Mouse (Mus musculus) MEL (cell line): ENCODE measurements at regions not wholly inside any gene's neighbourhood (a gene's known extent, or its start where the extent isn't known, plus 50 kb on each side); places are given as distances from the start of the nearest gene placed in this dataset.

Source experiments
- BHLHE40 ChIP-seq: IDR thresholded peaks from 2 replicates; pipeline ENCODE4 v1.6.1; 2012; ENCODE audit warnings: low read depth, mild to moderate bottlenecking, inconsistent platforms, low read length, improper control_type of control experiment, borderline replicate concordance
- CTCF ChIP-seq, 3 experiments: IDR thresholded peaks in 2 of 3; conservative IDR thresholded peaks in 1 of 3; 2 replicates each; pipeline ENCODE4 v1.5.1; 2011 to 2012; ENCODE audit warnings: low read length in 3 of 3, low read depth in 2 of 3, mild to moderate bottlenecking in 2 of 3, improper control_type of control experiment in 1 of 3, inconsistent platforms in 1 of 3, mixed read lengths in 1 of 3, moderate library complexity in 1 of 3; ENCODE audit not compliant: control insufficient read depth in 1 of 3, insufficient read depth in 1 of 3, poor library complexity in 1 of 3, severe bottlenecking in 1 of 3
- GATA1 ChIP-seq: IDR thresholded peaks from 2 replicates; pipeline ENCODE4 v1.6.1; 2011; ENCODE audit warnings: low read depth, low read length, improper control_type of control experiment
- MEF2A ChIP-seq: IDR thresholded peaks from 2 replicates; pipeline ENCODE4 v1.6.1; 2014; ENCODE audit warnings: low read depth, mild to moderate bottlenecking, inconsistent platforms, low read length, improper control_type of control experiment; ENCODE audit not compliant: poor library complexity, insufficient replicate concordance, severe bottlenecking; ENCODE audit errors: extremely low read depth
- POLR2A ChIP-seq, 2 experiments: IDR thresholded peaks; 2 replicates each; pipeline ENCODE4 v1.6.1; 2011 to 2012; ENCODE audit warnings: low read length in 2 of 2, mild to moderate bottlenecking in 2 of 2, control low read depth in 1 of 2, improper control_type of control experiment in 1 of 2, low read depth in 1 of 2, moderate library complexity in 1 of 2; ENCODE audit not compliant: control insufficient read depth in 1 of 2, insufficient read depth in 1 of 2, poor library complexity in 1 of 2
- POLR2AphosphoS5 ChIP-seq: IDR thresholded peaks from 2 replicates; pipeline ENCODE4 v1.6.1; 2012; ENCODE audit warnings: low read depth, borderline replicate concordance, mild to moderate bottlenecking, inconsistent platforms, low read length, moderate library complexity, mixed read lengths
- SIN3A ChIP-seq: IDR thresholded peaks from 2 replicates; pipeline ENCODE4 v1.6.1; 2012; ENCODE audit warnings: low read length, improper control_type of control experiment, inconsistent platforms
- USF1 ChIP-seq: IDR thresholded peaks from 2 replicates; pipeline ENCODE4 v1.6.1; 2014; ENCODE audit warnings: low read depth, mild to moderate bottlenecking, inconsistent platforms, low read length, improper control_type of control experiment, moderate library complexity
- USF2 ChIP-seq, 2 experiments: IDR thresholded peaks; 2 replicates each; pipeline ENCODE4 v1.6.1; 2011 to 2012; ENCODE audit warnings: improper control_type of control experiment in 2 of 2, low read length in 2 of 2, borderline replicate concordance in 1 of 2, inconsistent platforms in 1 of 2, low read depth in 1 of 2, mild to moderate bottlenecking in 1 of 2; ENCODE audit not compliant: insufficient read depth in 1 of 2
- ZC3H11A ChIP-seq: IDR thresholded peaks from 2 replicates; pipeline ENCODE4 v1.6.1; 2012; ENCODE audit warnings: low read depth, mild to moderate bottlenecking, inconsistent platforms, low read length, improper control_type of control experiment

DNA sequence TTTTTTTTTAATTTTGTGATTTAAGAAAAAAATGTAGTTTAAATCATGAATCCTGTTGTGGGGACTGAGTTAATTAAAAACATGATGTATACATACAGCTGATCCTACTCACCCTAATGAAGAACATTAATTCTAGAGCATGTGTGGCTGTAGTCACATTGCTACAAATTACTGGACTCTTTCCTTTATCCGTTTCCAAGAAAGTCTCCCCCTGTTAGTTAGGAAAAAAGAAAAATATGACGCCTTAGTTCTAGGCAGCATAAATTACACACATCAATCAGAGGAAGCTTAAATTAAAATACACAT, 505.7 kb downstream of the Cypt12 start:
- TF ChIP-seq POLR2AphosphoS5: no peak
- TF ChIP-seq ZC3H11A: no peak
- TF ChIP-seq MEF2A: no peak
- TF ChIP-seq CTCF (IDR thresholded peaks at IDR 0.05 in 2 of 3, conservative IDR thresholded peaks at IDR 0.05 in 1 of 3; ENCODE audit: control insufficient read depth in 1 of 3, insufficient read depth in 1 of 3, low read depth in 2 of 3, low read length in 3 of 3, poor library complexity in 1 of 3, severe bottlenecking in 1 of 3): no peak
- no peak for TF ChIP-seq SIN3A
- TF ChIP-seq BHLHE40: no peak
- no peak for TF ChIP-seq GATA1
- no peak for TF ChIP-seq USF2 (IDR thresholded peaks at IDR 0.05; ENCODE audit: borderline replicate concordance in 1 of 2, insufficient read depth in 1 of 2, low read depth in 1 of 2, low read length in 2 of 2)
- TF ChIP-seq USF1: no peak
- TF ChIP-seq POLR2A (IDR thresholded peaks at IDR 0.05; ENCODE audit: control insufficient read depth in 1 of 2, insufficient read depth in 1 of 2, low read depth in 1 of 2, low read length in 2 of 2, poor library complexity in 1 of 2): no peak
